Mouse (Mus musculus): ENCODE data around the gene Tmem79.
"Not testable (repeated sequence)": the region's sequence is repeated elsewhere in the genome, so short reads cannot be mapped to it uniquely, and the experiment has no call there.

Gene Tmem79

DNA sequence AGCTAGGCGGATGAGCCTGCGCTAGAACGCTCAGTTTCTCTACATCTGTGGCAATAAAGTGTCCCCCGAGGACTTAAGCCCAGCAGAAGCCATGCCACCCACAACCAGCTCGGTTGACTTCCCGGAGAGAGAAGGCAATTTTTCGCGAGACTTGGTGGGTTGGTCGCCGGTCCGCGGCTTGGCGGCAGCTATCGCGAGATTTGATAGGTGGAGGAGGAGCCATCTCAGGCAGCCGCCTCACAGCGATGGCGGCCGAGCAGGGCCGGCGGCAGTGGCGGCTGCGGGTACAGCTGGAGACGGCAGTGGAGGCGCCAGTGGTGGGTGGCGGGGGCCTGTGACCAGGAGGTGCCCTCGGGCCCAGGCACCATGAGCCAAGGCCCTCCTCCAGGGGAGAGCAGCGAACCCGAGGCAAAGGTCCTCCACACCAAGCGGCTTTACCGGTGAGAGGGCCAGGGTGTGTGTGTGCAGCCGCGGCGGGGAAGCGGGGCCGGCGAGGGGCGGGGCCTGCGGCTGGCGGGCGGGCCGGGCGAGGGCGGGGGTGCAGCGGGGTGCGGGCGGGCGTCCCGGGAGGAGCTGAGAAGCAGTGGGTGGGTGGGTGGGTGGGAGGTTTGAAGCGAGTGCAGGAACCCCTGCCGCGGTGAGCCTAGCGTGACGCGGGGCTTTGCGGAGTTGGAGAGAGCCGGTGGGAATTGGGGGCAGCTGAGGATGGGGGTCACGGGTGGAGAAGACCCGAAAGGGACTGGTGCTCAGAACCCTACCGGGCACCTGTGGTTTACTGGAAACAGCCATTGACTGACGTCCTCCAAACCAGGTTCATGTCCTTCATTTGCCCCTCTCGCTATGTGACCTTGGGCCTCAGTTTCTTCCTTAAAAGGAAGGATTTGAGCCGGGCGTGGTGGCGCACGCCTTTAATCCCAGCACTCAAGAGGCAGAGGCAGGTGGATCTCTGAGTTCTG lies at the start of gene Tmem79, which contains the start of gene Smg5:
TSS of gene Tmem79 (minus strand) at position 91 of the 956 bp plus-strand sequence.
TSS of gene Smg5 (plus strand) at position 203 of the 956 bp plus-strand sequence.
- peak; percentile 96 to 97 for DNase-seq (ENCODE audit: low spot score in 2 of 2)

DNA sequence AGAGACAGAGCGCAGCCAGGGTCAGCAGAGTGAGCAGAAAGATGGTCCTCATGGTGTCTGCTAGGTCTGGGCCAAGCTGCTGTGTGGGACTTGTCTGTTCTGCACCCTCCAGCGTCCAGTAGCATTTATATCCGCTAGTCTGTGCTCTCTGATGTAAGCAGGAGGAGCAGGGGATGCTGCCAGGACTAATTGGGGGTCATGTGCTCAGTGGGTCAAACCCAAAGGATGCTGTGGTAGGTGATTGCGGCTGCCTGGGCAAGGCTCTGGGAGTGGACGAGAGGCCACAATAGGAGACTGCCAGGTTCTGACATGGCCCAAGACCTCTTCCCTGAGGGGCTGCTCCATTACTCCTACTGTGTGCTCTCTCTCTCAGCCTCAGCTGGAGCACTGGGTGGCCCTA lies 48.4 kb upstream of the Tmem79 start, which contains the start of gene Bglap:
TSS of gene Bglap (minus strand) at position 101 of the 400 bp plus-strand sequence.
- DNase-seq (ENCODE audit: low spot score in 2 of 2), result no peak

DNA sequence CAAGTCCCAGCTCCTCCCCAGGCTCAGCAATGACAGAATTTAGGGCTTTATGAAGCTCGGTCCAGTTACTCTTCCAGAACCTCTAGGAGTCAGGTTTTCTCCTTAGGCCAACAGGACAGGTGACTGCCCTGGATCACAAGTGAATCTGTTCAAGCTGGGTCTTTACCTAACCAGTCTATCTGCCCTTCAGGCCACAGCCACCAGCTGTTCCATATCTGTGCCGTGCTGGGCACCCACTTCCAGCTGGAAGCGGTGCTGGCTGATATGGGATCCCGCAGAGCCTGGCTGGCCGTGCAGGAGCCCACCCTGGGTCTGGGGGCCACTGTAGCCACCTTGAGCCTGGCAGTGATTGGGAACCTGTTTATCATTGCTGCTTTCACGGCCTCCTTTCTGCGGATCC lies 46.4 kb upstream of the Tmem79 start:
- DNase-seq (ENCODE audit: low spot score in 2 of 2), result not testable (repeated sequence)

DNA sequence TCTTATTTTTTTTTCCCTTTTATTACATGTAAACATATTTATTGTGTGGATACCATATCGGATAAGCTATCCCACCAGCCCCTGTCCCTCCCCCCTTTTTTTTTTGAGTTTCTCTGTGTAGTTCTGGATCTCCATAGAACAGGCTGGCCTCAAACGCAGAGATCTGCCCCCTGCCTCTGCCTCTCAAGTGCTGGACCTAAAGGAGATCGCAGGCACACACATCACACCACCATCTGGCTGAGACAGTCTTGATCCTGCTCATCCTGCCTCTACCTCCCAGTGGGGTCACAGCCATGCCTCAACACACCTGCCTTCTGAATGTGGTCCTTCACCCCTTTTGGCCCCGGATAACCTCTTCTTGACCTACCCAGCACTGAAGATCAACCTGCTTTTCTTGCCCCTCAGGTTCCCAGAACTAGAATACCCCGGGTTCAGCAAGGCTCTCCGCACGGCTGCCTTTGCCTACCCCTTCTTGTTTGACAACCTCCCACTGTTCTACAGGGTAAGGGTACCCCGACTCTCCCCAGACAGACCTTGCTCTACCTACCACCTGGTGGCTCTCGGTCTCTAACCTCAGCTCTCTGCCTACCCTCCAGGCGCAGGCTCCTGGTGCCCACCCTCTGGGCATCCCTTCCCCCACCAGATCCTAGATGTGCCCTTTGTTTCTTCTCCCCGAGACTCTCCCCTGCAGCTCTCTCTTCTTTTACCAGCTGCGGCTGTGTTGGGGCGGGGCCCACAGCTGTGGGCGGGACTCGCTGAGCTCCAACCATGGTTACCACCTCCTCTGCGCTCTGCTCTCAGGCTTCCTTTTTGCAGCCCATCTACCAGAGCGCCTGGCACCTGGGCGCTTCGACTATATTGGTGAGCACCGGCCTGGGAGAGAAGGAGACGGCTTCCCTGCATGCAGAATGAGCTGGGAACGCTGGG lies 45.7 kb upstream of the Tmem79 start:
- DNase-seq (ENCODE audit: low spot score in 2 of 2), result not testable (repeated sequence)

DNA sequence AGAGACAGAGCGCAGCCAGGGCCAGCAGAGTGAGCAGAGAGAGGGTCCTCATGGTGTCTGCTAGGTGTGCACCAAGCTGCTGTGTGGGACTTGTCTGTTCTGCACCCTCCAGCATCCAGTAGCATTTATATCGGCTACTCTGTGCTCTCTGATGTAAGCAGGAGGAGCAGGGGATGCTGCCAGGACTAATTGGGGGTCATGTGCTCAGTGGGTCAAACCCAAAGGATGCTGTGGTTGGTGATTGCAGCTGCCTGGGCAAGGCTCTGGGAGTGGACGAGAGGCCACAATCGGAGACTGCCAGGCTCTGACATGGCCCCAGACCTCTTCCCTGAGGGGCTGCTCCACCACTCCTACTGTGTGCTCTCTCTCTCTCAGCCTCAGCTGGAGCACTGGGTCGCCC lies 42.7 kb upstream of the Tmem79 start, which contains the start of gene Bglap2:
TSS of gene Bglap2 (minus strand) at position 101 of the 400 bp plus-strand sequence.
- DNase-seq (ENCODE audit: low spot score in 2 of 2), result not testable (repeated sequence)

DNA sequence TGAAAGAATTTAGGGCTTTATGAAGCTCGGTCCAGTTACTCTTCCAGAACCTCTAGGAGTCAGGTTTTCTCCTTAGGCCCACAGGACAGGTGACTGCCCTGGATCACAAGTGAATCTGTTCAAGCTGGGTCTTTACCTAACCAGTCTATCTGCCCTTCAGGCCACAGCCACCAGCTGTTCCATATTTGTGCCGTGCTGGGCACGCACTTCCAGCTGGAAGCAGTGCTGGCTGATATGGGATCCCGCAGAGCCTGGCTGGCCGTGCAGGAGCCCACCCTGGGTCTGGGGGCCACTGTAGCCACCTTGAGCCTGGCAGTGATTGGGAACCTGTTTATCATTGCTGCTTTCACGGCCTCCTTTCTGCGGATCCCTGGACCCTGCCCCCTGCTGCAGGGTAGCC lies 40.7 kb upstream of the Tmem79 start:
- not testable (repeated sequence) for DNase-seq (ENCODE audit: low spot score in 2 of 2)

DNA sequence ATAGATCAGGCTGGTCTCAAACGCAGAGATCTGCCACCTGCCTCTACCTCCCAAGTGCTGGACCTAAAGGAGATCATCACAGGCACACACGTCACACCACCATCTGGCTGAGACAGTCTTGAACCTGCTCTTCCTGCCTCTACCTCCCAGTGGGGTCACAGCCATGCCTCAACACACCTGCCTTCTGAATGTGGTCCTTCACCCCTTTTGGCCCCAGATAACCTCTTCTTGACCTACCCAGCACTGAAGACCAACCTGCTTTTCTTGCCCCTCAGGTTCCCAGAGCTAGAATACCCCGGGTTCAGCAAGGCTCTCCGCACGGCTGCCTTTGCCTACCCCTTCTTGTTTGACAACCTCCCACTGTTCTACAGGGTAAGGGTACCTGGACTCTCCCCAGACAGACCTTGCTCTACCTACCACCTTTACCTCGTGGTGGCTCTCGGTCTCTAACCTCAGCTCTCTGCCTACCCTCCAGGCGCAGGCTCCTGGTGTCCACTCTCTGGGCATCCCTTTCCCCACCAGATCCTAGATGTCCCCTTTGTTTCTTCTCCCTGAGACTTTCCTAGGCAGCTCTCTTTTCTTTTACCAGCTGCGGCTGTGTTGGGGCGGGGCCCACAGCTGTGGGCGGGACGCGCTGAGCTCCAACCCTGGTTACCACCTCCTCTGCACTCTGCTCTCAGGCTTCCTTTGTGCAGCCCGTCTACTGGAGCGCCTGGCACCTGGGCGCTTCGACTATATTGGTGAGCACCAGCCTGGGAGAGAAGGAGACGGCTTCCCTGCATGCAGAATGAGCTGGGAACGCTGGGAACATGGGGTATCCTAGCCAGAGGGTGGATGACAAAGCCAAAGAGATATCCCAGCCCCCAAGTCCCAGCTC lies 40.0 kb upstream of the Tmem79 start:
- DNase-seq (ENCODE audit: low spot score in 2 of 2), result not testable (repeated sequence)

DNA sequence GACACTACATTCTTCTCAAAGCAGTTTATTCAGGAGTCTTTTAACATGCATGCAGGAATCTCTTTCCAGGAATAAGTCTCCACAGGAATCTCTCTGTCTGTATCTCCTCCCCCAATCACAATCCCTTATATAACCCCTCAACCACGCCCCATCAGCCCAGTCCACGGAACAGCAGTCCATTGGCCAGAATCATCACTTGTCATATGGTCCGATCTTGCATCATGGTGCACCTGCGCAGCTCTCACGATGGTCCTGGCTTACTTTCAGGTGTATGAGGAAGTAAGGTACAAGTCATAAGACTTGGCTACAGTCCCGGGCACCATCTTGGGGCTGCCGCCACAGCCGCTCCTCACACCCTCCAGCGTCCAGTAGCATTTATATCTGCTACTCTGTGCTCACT lies 36.7 kb upstream of the Tmem79 start, which contains the start of gene Bglap3:
TSS of gene Bglap3 (minus strand) at position 101 of the 400 bp plus-strand sequence.
- not testable (repeated sequence) for DNase-seq (ENCODE audit: low spot score in 2 of 2)

DNA sequence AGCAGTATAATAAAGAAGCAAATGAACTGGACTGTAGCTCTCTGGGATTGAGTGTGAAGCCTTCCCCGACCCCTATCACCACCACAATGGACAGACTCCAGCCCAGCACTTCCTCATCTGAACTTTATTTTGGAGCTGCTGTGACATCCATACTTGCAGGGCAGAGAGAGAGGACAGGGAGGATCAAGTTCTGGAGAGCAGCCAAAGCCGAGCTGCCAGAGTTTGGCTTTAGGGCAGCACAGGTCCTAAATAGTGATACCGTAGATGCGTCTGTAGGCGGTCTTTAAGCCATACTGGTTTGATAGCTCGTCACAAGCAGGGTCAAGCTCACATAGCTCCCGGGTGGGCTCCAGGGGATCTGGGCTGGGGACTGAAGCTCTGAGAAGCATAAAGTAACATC lies 32.6 kb upstream of the Tmem79 start:
- DNase-seq (ENCODE audit: low spot score in 2 of 2), result not testable (repeated sequence)

DNA sequence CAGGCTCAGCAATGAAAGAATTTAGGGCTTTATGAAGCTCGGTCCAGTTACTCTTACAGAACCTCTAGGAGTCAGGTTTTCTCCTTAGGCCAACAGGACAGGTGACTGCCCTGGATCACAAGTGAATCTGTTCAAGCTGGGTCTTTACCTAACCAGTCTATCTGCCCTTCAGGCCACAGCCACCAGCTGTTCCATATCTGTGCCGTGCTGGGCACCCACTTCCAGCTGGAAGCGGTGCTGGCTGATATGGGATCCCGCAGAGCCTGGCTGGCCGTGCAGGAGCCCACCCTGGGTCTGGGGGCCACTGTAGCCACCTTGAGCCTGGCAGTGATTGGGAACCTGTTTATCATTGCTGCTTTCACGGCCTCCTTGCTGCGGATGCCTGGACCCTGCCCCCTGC lies 31.6 kb upstream of the Tmem79 start:
- DNase-seq (ENCODE audit: low spot score in 2 of 2), result not testable (repeated sequence)

DNA sequence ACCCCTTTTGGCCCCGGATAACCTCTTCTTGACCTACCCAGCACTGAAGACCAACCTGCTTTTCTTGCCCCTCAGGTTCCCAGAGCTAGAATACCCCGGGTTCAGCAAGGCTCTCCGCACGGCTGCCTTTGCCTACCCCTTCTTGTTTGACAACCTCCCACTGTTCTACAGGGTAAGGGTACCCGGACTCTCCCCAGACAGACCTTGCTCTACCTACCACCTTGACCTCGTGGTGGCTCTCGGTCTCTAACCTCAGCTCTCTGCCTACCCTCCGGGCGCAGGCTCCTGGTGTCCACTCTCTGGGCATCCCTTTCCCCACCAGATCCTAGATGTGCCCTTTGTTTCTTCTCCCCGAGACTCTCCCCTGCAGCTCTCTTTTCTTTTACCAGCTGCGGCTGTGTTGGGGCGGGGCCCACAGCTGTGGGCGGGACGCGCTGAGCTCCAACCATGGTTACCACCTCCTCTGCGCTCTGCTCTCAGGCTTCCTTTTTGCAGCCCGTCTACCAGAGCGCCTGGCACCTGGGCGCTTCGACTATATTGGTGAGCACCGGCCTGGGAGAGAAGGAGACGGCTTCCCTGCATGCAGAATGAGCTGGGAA lies 31.0 kb upstream of the Tmem79 start:
- DNase-seq (ENCODE audit: low spot score in 2 of 2), result not testable (repeated sequence)

DNA sequence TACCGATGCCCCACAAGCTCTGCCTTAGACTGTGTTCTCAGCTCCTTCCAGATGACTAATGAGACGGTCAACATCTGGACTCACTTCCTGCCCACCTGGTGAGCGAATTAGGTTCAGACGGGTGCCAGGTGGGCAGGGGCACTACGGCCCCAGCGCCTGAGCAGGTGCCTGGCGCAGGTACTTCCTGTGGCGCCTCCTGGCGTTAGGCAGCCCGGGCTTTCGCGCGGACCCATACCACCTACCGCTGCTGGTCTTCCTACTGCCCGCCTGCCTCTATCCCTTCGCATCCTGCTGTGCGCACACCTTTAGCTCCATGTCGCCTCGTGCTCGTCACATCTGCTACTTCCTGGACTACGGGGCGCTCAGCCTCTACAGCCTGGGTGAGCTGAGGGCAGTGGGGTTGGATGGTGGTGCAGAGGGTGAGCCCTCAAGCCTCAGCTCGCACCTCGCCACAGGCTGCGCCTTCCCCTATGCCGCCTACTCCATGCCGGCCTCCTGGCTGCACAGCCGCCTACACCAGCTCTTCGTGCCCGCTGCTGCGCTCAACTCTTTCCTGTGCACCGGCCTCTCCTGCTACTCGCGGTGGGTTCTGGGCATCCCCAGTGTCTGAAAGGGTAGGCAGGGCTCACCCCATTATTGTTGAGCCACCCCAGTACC lies 29.9 kb upstream of the Tmem79 start:
- DNase-seq (ENCODE audit: low spot score in 2 of 2), result no peak

DNA sequence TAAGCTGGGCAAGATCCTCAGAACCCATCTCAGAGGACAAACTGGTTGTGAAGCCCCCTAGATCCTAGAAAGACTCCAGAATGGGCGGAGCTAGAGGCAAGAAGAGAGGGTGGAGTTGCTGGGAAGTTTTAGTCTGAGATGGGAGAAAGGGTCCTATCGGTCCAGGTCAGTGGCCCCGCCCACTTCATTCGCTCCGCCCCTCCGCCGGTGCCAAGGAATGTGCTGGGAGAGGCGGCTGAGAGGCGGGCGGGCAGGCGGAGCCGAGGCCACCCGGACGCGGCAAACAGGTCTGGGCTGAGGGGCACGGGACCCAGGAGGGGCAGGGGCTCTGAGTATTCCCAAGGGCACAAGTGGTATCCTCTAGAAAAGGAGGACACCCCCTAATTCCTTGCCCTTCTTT lies 28.4 kb upstream of the Tmem79 start, which contains the start of gene Paqr6:
TSS of gene Paqr6 (plus strand) at position 248 of the 400 bp plus-strand sequence.
- peak; percentile 37 to 64 for DNase-seq (ENCODE audit: low spot score in 2 of 2)

DNA sequence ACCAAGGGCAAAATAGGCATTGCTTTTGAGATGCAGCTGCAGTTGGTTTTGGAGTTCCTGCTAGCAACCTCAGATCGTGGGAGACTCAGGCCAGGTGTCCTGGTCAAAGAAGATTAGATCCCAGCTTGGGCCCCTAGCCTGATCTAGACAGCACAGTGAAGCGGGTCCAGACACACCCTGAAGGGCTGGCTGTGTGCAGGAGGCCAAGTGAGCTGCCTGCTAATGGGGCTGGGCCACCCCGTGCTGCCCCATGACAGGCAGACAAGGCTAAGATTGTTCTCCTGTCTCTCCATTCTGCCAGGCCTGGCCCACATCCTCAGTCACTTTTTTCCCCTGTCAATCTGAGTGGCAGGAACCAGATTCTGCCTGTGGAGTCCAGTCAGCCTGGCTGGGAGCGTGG lies 27.8 kb upstream of the Tmem79 start:
- DNase-seq (ENCODE audit: low spot score in 2 of 2), result peak in 1 of 2 experiments; percentile 20

DNA sequence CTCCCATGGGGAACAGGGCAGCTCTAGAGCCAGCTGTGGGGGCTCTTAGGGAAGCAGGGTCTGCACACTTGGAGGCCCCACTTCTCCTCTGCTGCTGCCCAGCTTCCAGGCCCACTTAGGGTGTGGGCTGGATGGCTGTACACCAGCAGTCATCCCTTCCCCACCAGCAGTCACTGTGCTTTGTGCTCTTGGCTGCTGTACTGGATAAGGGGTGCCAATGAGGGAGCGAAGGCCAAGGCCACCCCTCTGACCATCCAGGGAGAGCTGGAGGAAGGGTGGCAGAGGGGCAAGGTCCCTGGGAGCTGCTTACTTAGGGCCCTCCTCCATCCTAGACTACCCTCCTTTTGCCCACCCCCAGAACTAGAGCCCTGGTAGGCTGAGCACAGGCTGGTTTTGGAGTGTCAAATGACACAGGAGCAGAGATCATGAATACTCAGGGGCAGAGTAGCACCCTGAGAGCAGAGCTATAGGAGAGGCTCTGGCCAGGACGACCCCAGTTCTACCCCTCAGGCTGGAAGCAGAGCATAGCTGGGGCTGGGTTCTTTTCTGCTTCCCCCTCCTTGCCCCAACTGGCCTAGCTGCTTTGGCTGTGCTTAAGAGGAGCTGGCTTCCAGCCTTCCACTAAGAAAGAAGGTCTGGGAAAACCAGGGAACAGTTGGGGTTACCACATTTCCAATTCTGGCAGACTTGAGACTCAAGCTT lies 25.8 kb upstream of the Tmem79 start:
- DNase-seq (ENCODE audit: low spot score in 2 of 2), result no peak

DNA sequence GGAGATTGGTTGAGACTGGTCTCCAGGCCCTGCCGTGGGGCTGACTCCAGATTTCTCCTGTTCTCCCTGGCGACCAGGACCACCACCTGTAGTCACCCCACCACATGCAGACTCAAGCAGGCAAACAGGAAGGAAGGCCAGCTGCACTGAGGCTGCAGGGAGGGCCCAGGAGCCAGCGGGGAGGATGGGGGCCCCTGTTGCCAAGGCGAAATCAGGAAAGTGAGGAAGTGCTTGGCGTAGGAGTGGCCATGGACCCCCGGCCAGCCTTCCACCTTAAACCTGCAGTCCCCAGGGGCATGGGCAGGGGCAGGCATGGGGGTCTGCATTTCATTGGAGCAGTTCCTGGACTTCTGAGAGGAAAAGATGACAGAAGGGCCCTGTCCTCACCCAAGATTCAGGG lies 25.1 kb upstream of the Tmem79 start:
- no peak for DNase-seq (ENCODE audit: low spot score in 2 of 2)

DNA sequence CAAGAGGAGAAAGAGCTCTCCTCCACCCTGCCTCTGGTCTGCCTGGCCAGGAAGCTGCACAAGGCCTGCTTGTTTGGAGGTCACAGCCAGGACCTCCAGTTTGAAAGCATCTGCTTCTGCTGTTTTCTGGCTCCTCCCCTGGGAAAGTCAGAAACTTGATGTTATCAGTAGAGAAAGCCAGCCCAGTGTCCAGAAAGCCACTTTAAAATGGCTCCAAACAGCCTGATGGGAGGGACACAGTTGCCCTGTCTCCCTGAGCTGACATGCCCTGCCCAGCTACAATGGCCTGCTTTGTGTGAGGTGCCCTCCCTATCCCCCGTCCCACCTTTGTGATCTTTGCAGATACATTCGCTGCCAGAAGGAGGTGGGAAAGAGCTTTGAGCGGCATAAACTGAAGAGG lies 24.0 kb upstream of the Tmem79 start:
- no peak for DNase-seq (ENCODE audit: low spot score in 2 of 2)

DNA sequence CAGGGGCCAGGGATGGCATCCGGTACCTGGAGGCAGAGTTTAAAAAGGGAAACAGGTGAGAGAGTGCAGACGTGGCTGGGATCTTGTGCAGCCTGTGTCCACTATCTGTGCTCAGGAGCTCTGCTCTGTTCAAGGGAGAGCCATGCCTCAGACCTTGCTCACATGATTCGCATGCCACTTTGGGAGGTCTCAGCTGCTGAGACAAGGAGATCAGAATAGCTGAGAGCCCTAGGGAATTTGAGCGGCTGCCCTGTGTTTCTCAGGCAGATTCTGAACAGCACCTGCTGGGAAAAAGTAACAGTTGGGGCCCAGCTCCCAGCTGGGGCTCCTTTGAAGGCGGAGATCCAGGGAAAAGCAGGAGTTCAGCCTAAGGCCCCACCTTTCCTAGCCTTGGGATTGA lies 23.6 kb upstream of the Tmem79 start:
- no peak for DNase-seq (ENCODE audit: low spot score in 2 of 2)
